Mouse (Mus musculus): ENCODE measurements around the gene Car14.
"Not testable (repeated sequence)": the region's sequence is repeated elsewhere in the genome, so short reads cannot be mapped to it uniquely, and the experiment has no call there.

The Car14 gene

GRCm38 (mm10) chr3:95892066-95893052 lies 12.1 kb downstream of the Car14 start:
- no peak for DNase-seq (ENCODE audit: extremely low spot score, low spot score)

- DNase-seq (ENCODE audit: extremely low spot score, low spot score), result peak; percentile 42
Observed at GRCm38 (mm10) chr3:95891211-95892065, 13.1 kb downstream of the Car14 start, which contains the start of gene BC028528. Gene BC028528, minus strand, starts transcription at chr3:95892005.

GRCm38 (mm10) chr3:95889664-95890063 lies 14.8 kb downstream of the Car14 start:
- no peak for DNase-seq (ENCODE audit: extremely low spot score, low spot score)

- DNase-seq (ENCODE audit: extremely low spot score, low spot score), result no peak
Observed at GRCm38 (mm10) chr3:95887596-95887995, 16.9 kb downstream of the Car14 start.

- DNase-seq (ENCODE audit: extremely low spot score, low spot score), result no peak
Observed at GRCm38 (mm10) chr3:95884400-95884799, 20.1 kb downstream of the Car14 start.

GRCm38 (mm10) chr3:95882816-95883425 lies 21.6 kb downstream of the Car14 start:
- DNase-seq (ENCODE audit: extremely low spot score, low spot score), result peak; percentile 54

GRCm38 (mm10) chr3:95881979-95882815 lies 22.3 kb downstream of the Car14 start, which contains the start of gene Ciart:
Gene Ciart, minus strand, starts transcription at chr3:95882251.
- peak; percentile 94 for DNase-seq (ENCODE audit: extremely low spot score, low spot score)

GRCm38 (mm10) chr3:95879063-95879462 lies 25.4 kb downstream of the Car14 start:
- DNase-seq (ENCODE audit: extremely low spot score, low spot score), result no peak

GRCm38 (mm10) chr3:95872048-95872447 lies 32.4 kb downstream of the Car14 start:
- no peak for DNase-seq (ENCODE audit: extremely low spot score, low spot score)

- peak; percentile 83 for DNase-seq (ENCODE audit: extremely low spot score, low spot score)
Observed at GRCm38 (mm10) chr3:95871392-95871867, 33.1 kb downstream of the Car14 start, which contains the start of gene Mrps21. Gene Mrps21, minus strand, starts transcription at chr3:95871519.

- DNase-seq (ENCODE audit: extremely low spot score, low spot score), result no peak
Observed at GRCm38 (mm10) chr3:95870976-95871375, 33.5 kb downstream of the Car14 start.

- DNase-seq (ENCODE audit: extremely low spot score, low spot score), result no peak
Observed at GRCm38 (mm10) chr3:95867408-95867807, 37.1 kb downstream of the Car14 start.

GRCm38 (mm10) chr3:95866071-95866470 lies 38.4 kb downstream of the Car14 start:
- no peak for DNase-seq (ENCODE audit: extremely low spot score, low spot score)

- DNase-seq (ENCODE audit: extremely low spot score, low spot score), result no peak
Observed at GRCm38 (mm10) chr3:95865571-95865970, 38.9 kb downstream of the Car14 start.

- DNase-seq (ENCODE audit: extremely low spot score, low spot score), result no peak
Observed at GRCm38 (mm10) chr3:95865050-95865449, 39.4 kb downstream of the Car14 start.

- no peak for DNase-seq (ENCODE audit: extremely low spot score, low spot score)
Observed at GRCm38 (mm10) chr3:95863578-95863977, 40.9 kb downstream of the Car14 start.

- DNase-seq (ENCODE audit: extremely low spot score, low spot score), result peak; percentile 51
Observed at GRCm38 (mm10) chr3:95861796-95862195, 42.7 kb downstream of the Car14 start.

- DNase-seq (ENCODE audit: extremely low spot score, low spot score), result no peak
Observed at GRCm38 (mm10) chr3:95861216-95861615, 43.3 kb downstream of the Car14 start.

GRCm38 (mm10) chr3:95860323-95860722 lies 44.2 kb downstream of the Car14 start:
- DNase-seq (ENCODE audit: extremely low spot score, low spot score), result no peak

GRCm38 (mm10) chr3:95858278-95858677 lies 46.2 kb downstream of the Car14 start:
- DNase-seq (ENCODE audit: extremely low spot score, low spot score), result not testable (repeated sequence)
